Mouse (Mus musculus) ES-E14 (cell line): ENCODE measurements around the gene Myl3. TPM values are rescaled to one million over a fixed set of nuclear protein-coding genes. Genes with fewer than 3 reads are reported as not detected.

Experiments
- DNase-seq: peaks from one replicate; pipeline ENCODE4 v3.0.0-alpha.2; 2013; ENCODE audit warnings: low read depth, low spot score
- H3K27ac ChIP-seq: 2 replicates; pipeline ENCODE4 v1.5.1; 2012; ENCODE audit warnings: low read depth, mild to moderate bottlenecking, low read length, moderate library complexity, mixed read lengths; ENCODE audit not compliant: poor library complexity, insufficient read depth, severe bottlenecking
- H3K36me3 ChIP-seq: 2 replicates; pipeline ENCODE4 v1.6.1; 2012; ENCODE audit warnings: mild to moderate bottlenecking, low read length, moderate library complexity, mixed read lengths; ENCODE audit not compliant: control insufficient read depth, poor library complexity, insufficient read depth, severe bottlenecking
- H3K4me1 ChIP-seq, 2 experiments: fragments of 150-350 bp in 1 of 2; sonication (generic) in 1 of 2; 2 replicates each; pipeline ENCODE4 v1.6.1; 2012; ENCODE audit warnings: low read length in 2 of 2, mild to moderate bottlenecking in 1 of 2, mixed read lengths in 1 of 2; ENCODE audit not compliant: control insufficient read depth in 2 of 2, insufficient read depth in 2 of 2, poor library complexity in 1 of 2
- H3K4me3 ChIP-seq, 2 experiments: fragments of 150-350 bp in 1 of 2; sonication (generic) in 1 of 2; 2 replicates each; pipeline ENCODE4 v1.5.1; 2012; ENCODE audit warnings: low read length in 2 of 2, low read depth in 1 of 2, mild to moderate bottlenecking in 1 of 2, mixed read lengths in 1 of 2; ENCODE audit not compliant: insufficient read depth in 1 of 2, poor library complexity in 1 of 2, severe bottlenecking in 1 of 2
- H3K9ac ChIP-seq: 2 replicates; pipeline ENCODE4 v1.6.1; 2012; ENCODE audit warnings: low read depth, mild to moderate bottlenecking, low read length, mixed read lengths; ENCODE audit not compliant: poor library complexity, insufficient read depth, severe bottlenecking
- H3K9me3 ChIP-seq: fragments of 150-350 bp; sonication (generic); 2 replicates; pipeline ENCODE4 v1.6.1; 2012; ENCODE audit warnings: low read depth, mild to moderate bottlenecking, low read length; ENCODE audit not compliant: control insufficient read depth, insufficient read depth
- CHD2 ChIP-seq: IDR thresholded peaks from 2 replicates; pipeline ENCODE4 v1.6.1; 2014; ENCODE audit warnings: mild to moderate bottlenecking, low read depth, low read length, inconsistent platforms
- HCFC1 ChIP-seq: IDR thresholded peaks from 2 replicates; pipeline ENCODE4 v1.6.1; 2012; ENCODE audit warnings: low read length, inconsistent platforms, borderline replicate concordance; ENCODE audit not compliant: insufficient read depth
- MAFK ChIP-seq: IDR thresholded peaks from 2 replicates; pipeline ENCODE4 v1.6.1; 2014; ENCODE audit warnings: mild to moderate bottlenecking, low read depth, low read length, inconsistent platforms; ENCODE audit not compliant: insufficient read depth
- ZC3H11A ChIP-seq: IDR thresholded peaks from 2 replicates; pipeline ENCODE4 v1.6.1; 2012; ENCODE audit warnings: low read depth, mild to moderate bottlenecking, inconsistent platforms, low read length, borderline replicate concordance
- ZNF384 ChIP-seq: IDR thresholded peaks from 2 replicates; pipeline ENCODE4 v1.6.1; 2012; ENCODE audit warnings: low read depth, low read length, inconsistent platforms
- in situ Hi-C, 2 experiments: fragments of 600-800 bp; cut with MboI; formaldehyde crosslinking; loops; one replicate each; pipeline ENCODE4 v1.15.1; 2025; ENCODE audit warnings: low sequenced_read_pairs in 2 of 2, inconsistent platforms in 1 of 2; ENCODE audit not compliant: unreplicated experiment in 2 of 2
- total RNA-seq: library from RNA; depleted of rRNA; stranded (reverse); fragments of 300-350 nt; gene quantifications from 2 replicates; pipeline ENCODE4 v1.2.3, GENCODE M21; 2012

Gene Myl3
- total RNA-seq, 1 experiment = 0.89 TPM

DNA sequence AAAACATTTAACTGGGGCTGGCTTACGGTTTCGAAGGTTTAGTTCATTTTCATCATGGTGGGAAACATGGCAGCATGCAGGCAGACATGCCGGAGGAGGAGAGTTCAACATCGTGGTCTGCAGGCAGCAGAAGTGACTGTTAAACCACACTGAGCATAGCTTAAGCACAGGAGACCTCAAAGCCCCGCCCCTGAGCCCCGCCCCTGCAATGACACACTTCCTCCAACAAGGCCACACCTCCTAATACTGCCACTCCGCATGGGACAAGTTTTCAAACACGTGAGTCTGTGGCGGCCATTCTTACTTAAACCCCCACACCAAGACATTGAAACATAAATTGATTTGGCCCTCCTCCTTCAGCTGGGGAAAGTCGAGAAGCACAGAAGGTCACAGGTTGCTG lies 55.4 kb downstream of the Myl3 start:
- TF ChIP-seq HCFC1 = no peak
- no peak for TF ChIP-seq CHD2
- no peak for TF ChIP-seq ZC3H11A
- 0 out of 2 replicates have a peak, but pooled peaks have one; percentile 4 for TF ChIP-seq ZNF384
- no peak for TF ChIP-seq MAFK
- in situ Hi-C loops = no loop called here
- Histone ChIP-seq H3K4me3 (peak overlapping the region; percentile 60), H3K27ac (no peak overlapping the region), H3K4me1 (peaks cover 0 to 2% of the 10 kb centered on the region in 2 experiments; a peak in 1 of 4 replicates), H3K36me3 (peaks cover 3% of the 10 kb centered on the region; the same call in 1 of the 2 replicates), H3K9ac (peak overlapping the region; percentile 81), H3K9me3 (no peaks in the 10 kb centered on the region)
- DNase-seq = peak; percentile 62

GRCm38 (mm10) chr9:110797866-110798265 lies 56.2 kb downstream of the Myl3 start, which contains the start of gene Prss42:
Prss42 (plus strand) TSS chr9:110798166.
- no peak for DNase-seq
- Histone ChIP-seq H3K4me3 (peak within 1 kb of the TSS; percentile 60), H3K36me3 (peaks cover 3% of the 10 kb centered on the region; the same call in 1 of the 2 replicates), H3K4me1 (peaks cover 0 to 2% of the 10 kb centered on the region in 2 experiments; a peak in 1 of 4 replicates), H3K9me3 (no peaks in the 10 kb centered on the region), H3K27ac (no peak within 1 kb of the TSS), H3K9ac (peak within 1 kb of the TSS; percentile 81)
- TF ChIP-seq ZNF384 (no peak), ZC3H11A (no peak), CHD2 (no peak), HCFC1 (no peak), MAFK (no peak)
- in situ Hi-C loops = no loop called here

DNA sequence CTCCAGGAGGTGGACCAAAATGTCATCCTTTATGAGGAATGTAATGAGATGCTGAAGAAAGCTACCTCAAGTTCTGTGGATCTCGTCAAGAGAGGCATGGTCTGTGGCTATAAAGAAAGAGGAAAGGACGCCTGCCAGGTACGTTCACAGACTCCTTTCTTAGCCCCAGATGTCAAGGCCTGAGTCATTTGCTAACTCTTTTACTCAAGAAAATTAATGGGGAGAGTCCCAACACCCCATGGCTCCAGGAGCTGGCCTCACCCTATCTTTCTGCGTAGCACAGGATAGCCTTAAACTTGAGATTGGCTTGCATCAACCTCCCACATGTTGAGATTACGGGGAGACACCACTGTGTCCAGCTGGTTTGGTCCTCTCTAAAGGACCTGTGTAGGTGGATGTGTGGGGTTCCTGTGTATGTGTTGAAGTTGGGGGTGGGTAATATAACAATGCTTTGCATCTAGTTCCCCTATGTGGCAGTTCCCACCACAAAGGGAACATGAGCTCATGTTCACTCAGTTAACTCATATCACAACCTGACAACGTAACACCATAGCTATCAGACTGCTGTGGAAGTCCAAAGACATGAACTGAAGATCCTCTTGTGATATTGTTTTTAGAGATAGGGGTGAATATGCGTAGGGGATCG lies 59.3 kb downstream of the Myl3 start:
- Histone ChIP-seq H3K27ac (no peak overlapping the region), H3K9ac (no peak overlapping the region), H3K4me3 (no peak overlapping the region), H3K36me3 (0 out of 2 replicates have a peak, but pooled peaks cover 1% of the 10 kb centered on the region), H3K4me1 (peaks cover 0 to 2% of the 10 kb centered on the region in 2 experiments; a peak in 1 of 4 replicates), H3K9me3 (no peaks in the 10 kb centered on the region)
- DNase-seq = no peak
- TF ChIP-seq HCFC1 = no peak
- no peak for TF ChIP-seq CHD2
- TF ChIP-seq ZC3H11A = no peak
- TF ChIP-seq MAFK = no peak
- TF ChIP-seq ZNF384 = no peak
- in situ Hi-C loops = no loop called here

GRCm38 (mm10) chr9:110803294-110803693 lies 61.6 kb downstream of the Myl3 start:
- in situ Hi-C loops = no loop called here
- DNase-seq = no peak
- H3K27ac ChIP-seq = no peak overlapping the region
- H3K36me3 ChIP-seq = 0 out of 2 replicates have a peak, but pooled peaks cover 1% of the 10 kb centered on the region
- no peak overlapping the region for H3K4me3 ChIP-seq
- TF ChIP-seq CHD2 (no peak), MAFK (no peak), ZNF384 (no peak), ZC3H11A (no peak)
- no peaks in the 10 kb centered on the region for H3K9me3 ChIP-seq
- H3K4me1 ChIP-seq = no peaks in the 10 kb centered on the region
- no peak overlapping the region for H3K9ac ChIP-seq

DNA sequence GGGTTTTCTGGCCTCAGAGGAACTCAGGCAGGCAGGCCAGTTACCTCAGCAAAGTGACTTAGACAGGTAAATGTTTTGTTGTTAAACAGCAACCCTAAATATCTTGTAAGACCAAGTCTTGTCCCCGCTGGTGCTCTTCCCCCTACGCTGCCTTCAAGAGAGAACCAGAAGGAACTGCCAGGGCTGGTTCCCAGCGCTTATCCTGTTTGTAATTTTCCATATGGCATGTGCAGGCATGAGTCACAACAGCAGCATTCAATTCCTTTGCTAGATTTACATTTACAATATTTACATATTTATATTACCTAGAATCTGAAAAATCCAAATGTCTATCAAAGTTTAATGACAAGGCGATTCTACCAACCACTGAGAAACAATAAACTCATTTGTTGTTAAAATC lies 68.4 kb downstream of the Myl3 start:
- in situ Hi-C loops = no loop called here
- H3K9me3 ChIP-seq = no peaks in the 10 kb centered on the region
- H3K4me1 ChIP-seq = peaks cover 0 to 5% of the 10 kb centered on the region in 2 experiments; a peak in 2 of 4 replicates
- no peak overlapping the region for H3K4me3 ChIP-seq
- H3K36me3 ChIP-seq = no peaks in the 10 kb centered on the region
- no peak for DNase-seq
- H3K9ac ChIP-seq = no peak overlapping the region
- no peak overlapping the region for H3K27ac ChIP-seq
- TF ChIP-seq CHD2 (no peak), ZNF384 (no peak), ZC3H11A (no peak), HCFC1 (no peak), MAFK (no peak)
